Mouse (Mus musculus) mouse embryonic stem cell (cell line): ENCODE data around the gene Tmem251.

Experiments used
- in situ Hi-C, 2 experiments: fragments of 300-500 bp; cut with MboI; formaldehyde crosslinking; loops; 1 replicate in 1 of 2; 3 replicates in 1 of 2; pipeline ENCODE4 v1.14.3; 2019 to 2020; ENCODE audit warnings: low sequenced_read_pairs in 2 of 2, low pct_unique_long_range_greater_than_20kb in 1 of 2, mixed read lengths in 1 of 2; ENCODE audit not compliant: unreplicated experiment in 1 of 2

The Tmem251 gene

DNA sequence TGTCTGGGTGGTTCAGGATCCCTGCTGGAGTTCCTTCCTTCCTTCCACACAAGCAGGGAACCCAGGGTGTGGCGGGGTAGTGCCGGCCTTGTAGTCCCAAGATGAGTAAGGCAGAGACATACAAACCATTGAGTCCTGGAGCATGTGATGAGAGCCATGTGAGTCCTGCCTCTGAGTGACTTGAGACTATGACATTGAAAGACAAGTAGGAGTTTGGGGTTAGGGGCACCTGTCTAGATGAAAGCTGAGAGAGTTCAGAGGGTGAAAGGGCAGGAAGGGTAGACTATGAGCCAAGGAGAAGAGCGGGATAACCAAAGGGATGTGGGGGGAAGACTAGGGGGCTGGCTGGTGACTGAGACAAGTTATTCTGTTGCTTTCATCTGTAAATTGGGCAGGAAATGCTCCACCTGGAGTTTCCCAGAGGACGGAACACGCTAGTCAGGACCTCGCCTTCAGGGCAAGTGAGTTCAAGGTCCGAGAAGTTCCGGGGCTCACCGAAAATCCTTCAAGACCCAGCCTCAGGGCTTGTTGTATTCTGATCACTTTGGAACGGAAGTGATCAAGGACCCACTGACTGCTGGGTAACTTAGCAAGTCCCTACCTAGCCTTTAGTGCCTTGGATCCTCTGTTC lies 36.6 kb upstream of the Tmem251 start:
- in situ Hi-C loops: no loop called here

DNA sequence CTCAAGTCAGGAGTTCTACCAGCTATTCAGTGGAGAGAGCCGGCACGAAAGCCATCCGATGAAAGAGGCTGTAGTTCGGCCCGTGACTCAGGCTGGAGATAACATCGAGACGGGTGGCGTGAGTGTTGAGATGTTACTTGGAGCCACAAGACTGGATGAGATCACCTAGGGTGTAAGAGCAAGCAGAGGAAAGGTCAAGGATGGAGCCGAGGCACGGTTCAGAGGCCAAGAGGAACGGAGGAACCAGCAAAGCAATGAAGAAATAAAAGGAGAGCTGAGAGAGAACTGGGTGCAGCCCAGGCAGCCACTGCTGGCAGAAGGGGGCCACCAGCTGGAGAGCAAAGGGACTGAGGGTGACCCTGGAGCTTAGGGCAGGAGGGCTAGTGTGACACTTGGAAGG lies 35.3 kb upstream of the Tmem251 start:
- in situ Hi-C loops: no loop called here

DNA sequence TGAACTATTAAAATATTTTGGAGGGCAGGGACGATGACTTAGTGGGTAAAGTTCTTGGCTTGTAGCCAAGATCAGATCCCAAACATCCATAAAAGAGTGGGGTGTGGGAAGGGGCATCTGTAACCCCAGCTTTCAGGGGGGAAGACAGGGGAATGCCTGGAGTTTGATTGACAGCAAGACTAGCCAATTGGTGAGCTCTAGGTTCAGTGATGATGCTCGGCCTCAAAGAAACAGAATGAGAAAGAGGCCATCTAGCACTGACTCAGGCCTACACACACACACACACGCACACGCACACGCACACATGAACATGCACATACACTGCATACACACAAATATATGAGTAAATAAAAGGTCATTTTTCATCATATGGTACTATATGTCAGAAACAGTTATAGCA lies 33.7 kb upstream of the Tmem251 start:
- in situ Hi-C loops: no loop called here

DNA sequence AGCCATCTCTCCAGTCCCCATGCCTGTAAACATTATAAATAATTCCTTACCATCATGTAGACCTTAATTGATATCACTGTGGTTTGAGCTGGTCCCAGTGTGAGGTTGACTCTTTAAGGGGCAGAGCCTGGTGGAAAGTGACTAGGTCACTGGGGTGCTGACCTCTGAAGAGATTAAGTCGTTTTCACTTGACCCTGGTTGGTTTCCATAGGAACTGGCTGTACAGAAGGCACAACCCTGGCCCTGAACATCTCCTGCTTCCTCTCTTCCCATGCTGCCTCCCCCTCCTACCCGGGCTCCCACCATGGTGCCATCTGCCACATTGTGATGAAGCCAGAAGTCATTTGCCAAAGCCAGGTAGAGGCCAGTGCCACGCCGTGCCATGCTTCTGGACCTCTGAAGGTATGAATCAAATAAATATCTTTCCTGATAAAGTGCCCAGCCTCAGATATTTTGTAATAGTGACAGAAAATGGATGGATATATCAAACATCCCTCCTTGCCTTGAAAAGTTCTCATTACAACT lies 32.6 kb upstream of the Tmem251 start:
- in situ Hi-C loops: no loop called here

DNA sequence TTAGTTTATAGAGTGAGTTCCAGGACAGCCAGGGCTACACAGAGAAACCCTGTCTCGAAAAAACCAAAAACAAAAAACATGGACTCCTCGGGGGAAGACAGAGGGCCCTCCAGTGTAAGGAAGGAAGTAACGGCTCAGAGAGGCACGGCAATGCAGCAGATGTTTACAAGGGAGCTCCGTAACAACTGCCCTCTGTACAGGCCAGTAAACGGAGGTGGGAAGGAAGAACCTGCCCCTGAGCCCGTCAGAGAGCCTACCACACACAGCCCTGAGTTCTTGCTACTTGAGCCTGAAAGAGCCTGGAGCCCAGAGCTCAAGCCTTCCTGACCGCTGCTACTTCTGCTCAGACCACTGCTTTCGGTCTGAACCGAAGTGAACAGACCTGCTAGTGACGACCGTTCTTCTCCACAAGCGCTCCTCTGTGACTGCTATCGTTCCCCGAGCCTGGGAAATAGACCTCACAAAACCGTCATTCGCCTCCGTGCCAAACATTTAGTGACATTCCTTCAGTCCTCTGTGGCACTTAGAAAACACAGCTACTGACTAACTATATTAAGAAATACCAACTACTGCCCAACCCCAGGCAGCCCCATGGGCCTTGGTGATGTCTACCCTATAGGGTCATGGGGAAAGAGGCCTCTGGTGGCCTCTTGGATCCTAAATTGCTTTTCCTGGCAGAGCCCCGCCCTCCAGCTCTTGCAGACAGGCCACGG lies 30.3 kb upstream of the Tmem251 start:
- in situ Hi-C loops: no loop called here

DNA sequence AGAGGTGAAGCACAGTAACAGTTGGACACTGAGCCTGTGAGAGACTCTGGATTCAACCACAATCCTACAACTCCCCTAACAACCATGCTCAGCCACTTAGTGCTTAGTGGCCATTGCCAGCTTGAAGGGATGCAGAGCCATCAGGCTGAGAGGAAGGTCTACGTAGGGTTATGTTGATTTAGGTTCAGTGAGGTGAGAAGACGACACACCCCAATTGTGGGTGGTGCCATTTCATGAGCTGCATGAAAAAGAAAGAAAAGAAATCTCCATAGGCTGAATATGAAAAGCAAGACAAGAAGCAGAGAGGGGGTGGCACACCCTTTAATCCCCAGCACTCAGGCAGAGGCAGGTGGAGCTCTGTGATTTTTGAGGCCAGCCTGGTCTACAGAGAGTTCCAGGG lies 29.4 kb upstream of the Tmem251 start:
- in situ Hi-C loops: no loop called here

DNA sequence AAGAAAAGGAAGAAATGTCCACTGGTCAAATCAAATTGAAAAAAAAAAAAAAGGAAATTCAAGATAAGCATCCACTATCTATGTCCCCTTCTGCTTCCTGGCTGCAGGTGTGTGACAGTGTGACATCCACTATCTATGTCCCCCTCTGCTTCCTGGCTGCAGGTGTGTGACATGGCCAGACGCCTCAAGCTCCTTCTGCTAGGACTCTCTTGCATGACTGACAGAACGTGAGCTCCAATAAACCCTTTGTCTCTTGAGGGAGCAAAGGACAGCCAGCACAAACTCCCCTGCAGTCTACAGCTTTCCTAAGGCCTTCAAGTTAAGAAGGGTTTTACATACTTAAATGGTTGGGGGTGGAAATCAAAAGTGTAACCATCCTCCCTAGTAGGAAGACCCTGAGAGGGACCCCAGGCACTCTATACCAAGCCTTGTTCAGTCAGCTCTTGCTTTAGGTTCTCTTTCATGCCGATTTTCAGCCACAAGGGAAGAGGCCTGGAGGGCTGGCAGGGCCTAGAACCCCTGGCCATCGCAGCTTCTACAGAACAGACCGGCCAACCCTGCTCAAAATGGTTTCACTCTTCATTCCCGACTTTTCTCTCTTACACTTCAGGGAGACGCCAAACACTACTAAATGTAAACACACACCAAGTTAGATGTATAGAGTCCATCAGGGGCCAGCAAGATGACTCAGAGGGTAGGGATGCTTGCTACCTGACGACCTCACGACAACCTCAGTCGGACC lies 28.7 kb upstream of the Tmem251 start:
- in situ Hi-C loops: no loop called here

DNA sequence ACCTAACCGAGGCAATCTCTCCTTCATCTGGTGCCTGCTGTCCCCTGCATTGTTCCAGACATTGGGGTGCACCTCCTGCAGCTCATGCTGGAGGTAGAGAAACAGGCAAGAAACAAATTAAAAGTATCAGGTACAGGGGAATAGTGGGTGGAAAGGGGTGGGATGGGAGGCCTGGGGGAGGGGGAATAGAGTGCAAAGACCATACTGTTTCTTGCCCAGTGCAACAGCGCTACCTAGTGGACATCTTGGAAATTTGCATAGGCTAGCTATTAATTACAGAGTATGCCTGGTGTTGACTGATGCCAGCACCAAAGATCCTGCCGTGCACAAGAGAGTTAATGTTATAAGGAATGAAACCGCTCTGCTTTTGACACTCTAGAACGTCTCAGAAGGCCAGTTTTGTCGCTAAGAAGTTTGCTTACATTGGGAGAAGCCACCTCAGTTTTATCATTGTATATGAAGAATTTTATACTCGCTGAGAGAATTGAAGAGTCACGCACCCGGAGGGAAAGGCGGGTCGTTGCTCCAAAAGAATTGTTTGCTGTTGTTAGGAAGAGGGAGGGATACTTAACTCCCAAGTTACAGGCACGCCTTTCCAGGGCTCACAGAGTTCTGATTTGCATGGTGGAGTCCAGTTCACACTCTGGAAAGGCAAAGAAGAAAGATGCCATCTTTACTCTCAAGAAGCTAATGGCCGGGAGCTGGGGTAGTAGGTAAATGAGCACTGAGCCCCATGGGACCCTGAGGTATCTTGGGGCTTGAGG lies 23.8 kb upstream of the Tmem251 start:
- in situ Hi-C loops: loop anchor here (5.0 to 10.0 kb wide), 2 partner anchors 192 to 195 kb away; no protein-coding TSS in a partner anchor

DNA sequence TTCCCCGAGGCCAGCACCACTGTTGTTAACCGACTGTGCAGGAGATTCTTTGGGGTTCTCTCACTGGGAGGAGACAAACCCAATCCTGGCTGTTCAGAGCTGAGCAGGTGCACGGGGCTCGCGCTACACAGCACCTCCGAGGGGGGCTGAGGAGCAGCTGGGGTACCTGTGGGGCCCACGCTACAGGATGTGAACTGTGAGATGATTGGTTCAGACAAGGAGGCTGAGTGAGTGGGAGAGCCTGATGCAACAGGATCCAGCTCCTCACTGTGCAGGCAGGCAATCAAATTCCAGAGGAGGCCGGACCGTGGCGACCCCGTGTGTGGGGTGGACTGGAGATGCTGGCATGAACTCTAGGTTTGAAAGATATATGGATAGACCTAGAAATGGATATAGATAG lies 21.1 kb upstream of the Tmem251 start:
- in situ Hi-C loops: loop anchor here (5.0 to 10.0 kb wide), 2 partner anchors 195 to 198 kb away; no protein-coding TSS in a partner anchor

DNA sequence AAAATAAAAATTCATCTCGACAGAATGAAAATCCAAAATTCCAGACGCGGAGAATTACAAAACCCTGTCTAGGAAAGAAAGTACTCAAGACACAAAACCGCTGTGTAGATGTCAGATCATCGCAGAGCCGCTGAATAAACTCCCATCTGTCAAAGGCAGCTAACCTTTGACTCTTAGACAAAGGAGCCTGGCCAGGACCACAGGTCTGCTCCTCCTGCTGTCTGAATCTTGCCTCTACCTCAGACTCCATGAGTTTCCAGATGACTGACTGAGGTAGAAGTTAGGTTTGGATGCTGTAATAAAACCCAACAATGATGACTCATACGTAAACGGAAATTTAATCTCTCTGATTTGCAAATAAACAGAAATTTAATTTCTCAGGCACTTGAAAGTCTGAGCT lies 20.6 kb upstream of the Tmem251 start:
- in situ Hi-C loops: loop anchor here (5.0 to 10.0 kb wide), 2 partner anchors 196 to 198 kb away; no protein-coding TSS in a partner anchor

DNA sequence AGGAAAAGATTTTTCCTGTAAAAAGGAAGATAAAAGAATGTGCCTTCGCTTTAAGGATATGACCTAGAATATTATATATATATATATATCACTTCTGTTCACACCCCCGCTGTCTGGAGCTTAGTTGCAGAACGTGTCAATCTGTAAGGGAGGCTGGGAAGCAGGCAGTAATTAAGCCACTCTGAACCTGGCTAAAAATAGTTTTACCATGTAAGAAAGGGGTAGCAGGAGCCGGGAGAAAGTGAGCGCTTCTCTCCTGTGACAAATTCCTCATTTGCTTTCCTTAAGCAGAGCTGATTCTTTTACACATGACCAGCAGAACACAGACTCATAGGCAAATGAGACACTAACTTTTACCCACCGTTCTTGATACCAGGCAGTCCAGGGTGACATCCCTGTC lies 19.7 kb upstream of the Tmem251 start:
- in situ Hi-C loops: loop anchor here (5.0 to 10.0 kb wide), 2 partner anchors 197 to 199 kb away; no protein-coding TSS in a partner anchor

DNA sequence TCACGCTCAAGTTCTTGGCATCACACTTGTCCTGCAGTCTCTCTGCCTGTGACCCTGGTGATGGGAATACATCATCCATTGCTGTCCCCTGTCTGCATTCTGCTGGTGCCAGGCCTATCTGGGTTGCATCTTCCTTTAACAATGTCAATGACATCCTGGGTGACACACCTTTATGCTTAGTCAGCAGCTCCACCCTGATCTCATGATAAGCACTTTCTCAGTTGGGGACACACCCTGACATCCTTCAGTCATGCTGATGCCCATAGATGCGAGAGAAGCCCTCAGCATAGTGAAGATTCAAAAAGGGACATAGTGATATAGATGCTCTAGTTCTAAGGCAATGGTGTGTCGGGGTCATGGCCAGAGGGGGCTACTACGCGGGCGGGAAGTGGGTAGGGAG lies 18.4 kb upstream of the Tmem251 start:
- in situ Hi-C loops: loop anchor here in 1 of 2 experiments (10.0 kb wide), 1 partner anchor 200 kb away; no protein-coding TSS in a partner anchor

DNA sequence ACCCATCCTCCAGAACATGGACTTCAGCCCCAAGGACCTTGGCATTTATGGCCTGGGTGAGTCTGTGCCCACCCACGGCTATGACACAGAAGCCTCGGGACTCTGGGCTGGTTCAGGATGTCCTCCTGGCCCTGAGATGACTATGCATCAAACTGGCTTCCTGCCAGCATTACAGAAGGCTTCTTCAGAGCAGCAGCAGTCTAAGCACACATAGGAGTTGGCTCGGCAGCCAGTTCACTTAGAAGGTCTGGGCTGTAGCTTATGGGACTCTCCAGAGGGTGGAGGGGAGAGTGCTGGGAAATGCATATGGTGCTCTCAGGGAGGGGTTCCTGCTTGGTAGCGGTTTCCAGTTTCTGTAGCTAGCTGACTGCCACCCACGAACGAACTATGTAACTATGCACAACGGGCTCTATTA lies 17.8 kb upstream of the Tmem251 start:
- in situ Hi-C loops: loop anchor here in 1 of 2 experiments (10.0 kb wide), 1 partner anchor 201 kb away; no protein-coding TSS in a partner anchor

DNA sequence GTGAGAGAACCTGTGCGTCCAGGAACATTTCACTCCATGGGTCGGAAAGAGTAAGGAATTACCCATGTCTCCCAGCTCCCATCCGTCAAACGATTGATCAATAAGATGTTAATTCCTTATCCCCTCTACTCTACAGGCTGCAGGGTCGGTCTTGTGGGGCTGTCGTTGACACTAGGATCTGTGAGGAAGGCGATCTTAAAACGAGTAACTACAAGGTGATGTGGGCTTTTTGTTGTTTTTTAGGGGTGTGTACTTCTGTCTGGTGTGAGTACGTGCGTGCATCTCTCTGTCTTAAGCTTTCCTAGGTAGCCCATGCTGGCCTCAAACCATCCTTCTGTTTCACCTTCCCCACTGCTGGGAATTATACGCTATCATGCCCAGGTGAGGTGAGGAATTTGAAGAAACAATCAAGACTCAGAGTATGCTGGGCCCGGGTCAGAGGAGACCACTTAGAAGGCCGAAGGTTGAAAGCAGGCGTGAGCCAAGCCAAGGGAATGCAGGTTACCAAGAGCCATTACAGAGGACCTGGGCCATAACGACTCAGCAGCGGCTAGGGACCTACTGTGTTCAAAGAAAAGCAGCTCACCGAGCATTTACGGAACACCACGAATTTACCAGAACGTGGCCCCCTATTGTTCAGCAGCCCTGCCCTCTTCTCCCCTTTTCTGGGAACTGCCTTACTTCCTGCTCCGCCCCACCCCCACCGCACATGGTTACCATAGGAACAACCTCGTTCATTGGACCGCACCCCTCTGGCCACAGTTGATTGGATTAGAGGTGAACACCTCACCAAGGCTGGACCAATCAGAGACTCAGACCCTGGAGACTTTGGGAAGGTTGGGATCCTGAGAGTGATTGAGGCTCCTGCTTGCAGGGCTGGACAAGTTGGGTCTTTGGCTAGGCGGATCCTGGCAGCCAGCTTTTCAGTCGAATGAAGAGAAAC lies 13.4 kb upstream of the Tmem251 start:
- in situ Hi-C loops: loop anchor here in 1 of 2 experiments (10.0 kb wide), 1 partner anchor 205 kb away; no protein-coding TSS in a partner anchor

DNA sequence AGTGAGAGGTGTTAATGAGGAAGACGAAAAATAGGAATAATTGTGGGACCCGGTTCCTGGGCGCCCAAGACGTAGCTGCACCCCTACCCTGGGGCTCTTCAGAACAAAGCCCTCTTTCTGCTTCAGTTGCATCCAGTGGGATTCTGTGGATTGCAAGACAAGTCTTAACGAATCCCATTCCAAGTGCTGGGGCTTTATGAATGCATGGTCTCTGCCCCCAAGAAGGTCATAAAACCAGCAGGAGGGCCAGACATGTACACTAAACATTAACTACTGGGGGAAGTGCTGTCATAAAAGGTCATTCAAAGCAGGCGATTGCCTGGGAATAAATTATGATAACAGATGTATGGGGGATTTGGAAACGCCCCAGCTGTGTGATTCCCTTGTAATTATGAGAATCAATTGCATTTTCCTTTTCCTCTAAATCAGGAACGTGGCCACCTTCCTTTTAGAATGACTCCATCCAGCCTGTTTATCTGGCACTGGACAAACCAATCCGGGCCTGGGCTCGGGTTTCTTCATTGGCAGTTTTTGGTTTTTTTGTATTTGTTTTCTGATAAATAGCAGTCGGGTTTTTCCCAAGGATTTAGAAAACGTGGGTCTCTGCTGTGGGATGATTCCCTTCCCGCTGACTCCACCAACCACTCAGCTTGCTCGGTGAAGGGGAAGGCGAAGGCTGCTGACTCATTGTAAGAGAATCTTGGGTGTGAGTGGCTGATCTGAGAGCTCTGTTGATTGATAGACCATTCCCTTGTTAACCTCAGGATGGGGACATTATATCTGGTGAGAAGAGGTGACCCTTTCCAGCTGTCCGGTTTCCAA lies 12.6 kb upstream of the Tmem251 start:
- in situ Hi-C loops: no loop called here

DNA sequence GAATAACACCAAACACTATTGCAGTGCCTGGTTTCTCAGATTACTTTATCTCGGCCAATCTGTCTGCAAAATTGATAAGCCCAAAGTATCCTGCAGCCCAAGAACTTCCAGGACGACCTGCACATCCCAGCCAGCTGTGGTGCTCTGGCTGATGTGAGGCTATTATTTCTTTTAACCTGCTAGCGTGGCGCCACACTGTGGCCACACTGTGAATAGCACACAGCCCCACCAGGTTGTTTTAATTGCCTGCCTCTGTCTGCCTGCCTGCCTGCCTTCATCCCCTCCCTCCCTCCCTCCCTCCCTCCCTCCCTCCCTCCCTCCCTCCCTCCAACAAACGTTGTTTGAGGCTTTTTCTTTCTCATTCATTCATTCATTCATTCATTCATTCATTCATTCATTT lies 10.2 kb upstream of the Tmem251 start:
- in situ Hi-C loops: no loop called here
